Mouse (Mus musculus): Measurements from ENCODE around the gene Slc13a2.

Gene Slc13a2

GRCm38 (mm10) chr11:78355471-78356238 lies 66.4 kb downstream of the Slc13a2 start:
- DNase-seq (ENCODE audit: low spot score in 2 of 2), result peak; percentile 54 to 88

GRCm38 (mm10) chr11:78354905-78355304 lies 67.1 kb downstream of the Slc13a2 start:
- DNase-seq (ENCODE audit: low spot score in 2 of 2), result no peak

- DNase-seq (ENCODE audit: low spot score in 2 of 2), result peak in 1 of 2 experiments; percentile 71
Measured at GRCm38 (mm10) chr11:78353081-78353480, 68.9 kb downstream of the Slc13a2 start.

- peak in 1 of 2 experiments; percentile 18 for DNase-seq (ENCODE audit: low spot score in 2 of 2)
Measured at GRCm38 (mm10) chr11:78349441-78350358, 72.3 kb downstream of the Slc13a2 start.

GRCm38 (mm10) chr11:78348474-78348873 lies 73.5 kb downstream of the Slc13a2 start:
- no peak for DNase-seq (ENCODE audit: low spot score in 2 of 2)

- DNase-seq (ENCODE audit: low spot score in 2 of 2), result no peak
Measured at GRCm38 (mm10) chr11:78347908-78348307, 74.1 kb downstream of the Slc13a2 start.
